Mouse (Mus musculus) liver, adult (tissue): ENCODE measurements at regions not wholly inside any gene's neighbourhood (a gene's known extent, or its start where the extent isn't known, plus 50 kb on each side); places are given as distances from the start of the nearest gene placed in this dataset.

Experiments used
- GATA4 ChIP-seq: IDR thresholded peaks from 2 replicates; pipeline ENCODE4 v1.6.1; 2014; ENCODE audit warnings: mild to moderate bottlenecking, low read length; ENCODE audit not compliant: insufficient replicate concordance

- TF ChIP-seq GATA4: no peak
Measured at GRCm38 (mm10) chr15:68536055-68536325, 2035.3 kb upstream of the Lrrc6 start.

DNA sequence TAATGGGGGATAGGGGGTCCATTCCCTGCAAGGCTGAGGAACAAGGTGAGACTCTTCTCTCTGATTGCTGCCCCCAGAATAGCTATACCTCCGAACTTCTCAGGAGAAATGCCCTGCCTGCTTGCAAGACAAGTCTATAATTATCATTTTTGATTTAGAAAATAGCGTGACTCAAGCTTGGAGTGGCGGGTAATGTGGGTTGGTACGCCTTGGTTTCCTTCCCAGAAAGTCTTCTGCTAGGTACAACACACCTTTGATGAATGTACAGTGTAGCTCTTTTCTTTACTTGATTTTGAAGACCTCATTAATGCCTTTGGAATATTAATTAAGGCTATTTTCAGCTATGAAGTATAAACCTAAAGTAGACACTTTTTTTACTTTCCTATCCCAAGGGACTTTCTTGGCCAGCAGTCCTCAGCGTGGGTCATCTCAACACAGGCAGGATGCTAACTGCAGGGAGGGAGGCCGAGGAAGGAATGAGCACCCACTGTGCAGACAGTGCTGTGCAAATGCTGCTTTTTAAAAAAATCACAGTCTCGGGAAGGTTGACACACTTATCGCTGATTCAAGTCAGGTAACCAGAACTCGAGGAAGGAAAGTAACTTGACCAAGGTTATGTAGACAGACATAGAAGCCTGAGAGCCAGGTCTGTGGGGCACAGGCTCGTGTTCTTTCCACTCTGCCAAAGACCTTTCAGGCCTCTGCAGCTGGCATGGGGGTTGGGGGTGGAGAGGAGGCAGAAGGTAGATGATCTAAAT is 2034.8 kb upstream of the Lrrc6 start:
- no peak for TF ChIP-seq GATA4

DNA sequence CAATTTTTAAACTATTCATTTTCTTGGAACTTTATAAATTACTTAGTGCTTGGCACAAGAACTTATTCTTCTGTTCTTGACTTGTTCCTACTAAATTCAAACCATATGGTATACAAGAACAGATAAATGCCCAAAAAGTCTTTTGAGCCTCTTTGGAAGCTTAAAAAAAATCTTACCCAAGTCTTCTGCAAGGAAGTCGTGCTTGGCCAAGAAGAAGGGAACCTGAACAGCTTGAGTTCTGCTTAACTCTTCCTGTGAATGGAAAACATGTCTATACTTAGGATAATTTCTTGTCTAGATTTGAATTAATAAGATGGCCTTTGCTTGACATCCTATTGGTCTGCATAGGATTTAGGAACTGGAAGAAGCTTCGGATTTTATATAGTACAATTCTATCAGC is 2020.0 kb upstream of the Lrrc6 start:
- no peak for TF ChIP-seq GATA4

DNA sequence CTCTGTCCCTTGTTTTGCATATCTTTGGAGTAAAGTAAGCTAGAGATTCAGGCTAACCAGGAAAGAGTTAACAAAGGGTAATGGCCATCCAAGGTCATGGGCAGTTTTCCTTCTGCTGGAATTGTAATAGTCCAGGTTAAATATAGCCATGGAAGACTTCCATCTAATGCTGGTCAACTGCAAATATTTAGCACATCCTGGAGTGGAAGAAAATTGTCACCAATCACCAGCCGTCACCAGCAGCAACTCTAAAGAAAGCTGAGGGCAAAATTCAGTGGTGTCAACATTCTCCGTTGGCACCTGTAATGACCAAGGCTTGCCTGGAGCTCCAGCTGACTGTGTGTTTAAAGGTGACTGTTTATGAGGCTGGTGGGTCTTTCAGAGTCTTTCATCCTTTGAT is 2011.7 kb upstream of the Lrrc6 start:
- no peak for TF ChIP-seq GATA4

DNA sequence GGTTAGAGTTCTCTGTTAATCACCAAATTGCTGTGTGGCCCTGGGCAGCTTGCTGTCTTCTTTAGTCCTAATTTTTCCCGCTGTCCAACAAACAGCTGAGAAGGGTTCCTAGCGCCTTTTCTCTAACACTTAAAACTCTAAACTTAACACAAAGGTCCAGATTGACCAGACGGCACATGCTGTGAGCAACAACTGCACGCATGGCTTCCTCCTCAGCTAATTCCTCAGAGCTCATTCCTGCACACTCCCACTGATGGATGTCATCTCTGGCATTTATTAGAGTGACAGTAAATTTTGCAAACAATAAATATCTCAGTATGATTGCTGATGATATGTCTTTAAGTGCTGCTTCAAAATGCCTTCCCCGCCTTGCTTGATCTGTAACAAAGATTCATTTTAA is 2007.5 kb upstream of the Lrrc6 start:
- no peak for TF ChIP-seq GATA4

DNA sequence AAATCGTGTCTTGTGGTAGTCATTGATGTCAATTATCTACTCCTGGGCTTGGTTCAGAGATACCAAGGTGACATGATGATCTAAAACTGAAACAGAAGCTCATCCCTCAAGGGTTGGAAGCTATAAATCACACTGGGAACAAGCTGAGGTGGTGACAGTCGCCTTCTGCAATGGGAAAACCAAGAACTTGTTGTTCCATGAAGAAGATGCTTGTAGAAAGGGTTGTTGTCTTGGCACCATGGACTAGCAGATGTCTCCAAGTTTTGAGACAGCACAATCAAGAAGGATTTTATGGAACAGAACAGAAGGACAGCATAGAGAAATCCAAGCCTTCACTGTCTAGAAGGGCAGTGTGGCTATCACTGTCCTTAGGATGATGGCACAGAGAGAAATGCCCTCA is 2005.4 kb upstream of the Lrrc6 start:
- no peak for TF ChIP-seq GATA4

- TF ChIP-seq GATA4: no peak
Measured at GRCm38 (mm10) chr15:68496438-68496837, 1995.7 kb upstream of the Lrrc6 start.

- no peak for TF ChIP-seq GATA4
Measured at GRCm38 (mm10) chr15:68484789-68485188, 1984.1 kb upstream of the Lrrc6 start.

GRCm38 (mm10) chr15:68477745-68478144 is 1977.0 kb upstream of the Lrrc6 start:
- no peak for TF ChIP-seq GATA4

DNA sequence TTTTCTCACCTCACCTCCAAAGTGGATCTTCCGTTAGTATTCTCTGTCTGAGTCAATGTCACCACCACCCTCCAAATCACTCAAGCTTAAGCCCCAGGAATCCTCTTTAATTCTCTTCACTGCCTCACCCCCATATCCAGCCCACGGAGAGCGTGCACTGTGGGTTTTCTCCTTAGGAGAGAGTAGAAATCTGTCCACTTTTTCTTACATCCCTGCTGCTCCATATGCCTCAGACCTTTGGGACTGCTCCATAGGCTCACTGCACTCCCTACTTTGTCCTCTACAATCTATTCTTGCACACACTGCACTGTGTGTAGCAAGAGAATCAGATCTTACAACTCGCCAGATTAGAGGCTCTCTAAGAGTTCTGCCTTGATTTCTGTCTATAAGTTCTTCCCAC is 1971.2 kb upstream of the Lrrc6 start:
- no peak for TF ChIP-seq GATA4

GRCm38 (mm10) chr15:68462851-68463250 is 1962.1 kb upstream of the Lrrc6 start:
- TF ChIP-seq GATA4: no peak

- no peak for TF ChIP-seq GATA4
Measured at GRCm38 (mm10) chr15:68457239-68457638, 1956.5 kb upstream of the Lrrc6 start.

- TF ChIP-seq GATA4: no peak
Measured at GRCm38 (mm10) chr15:68451971-68452370, 1951.3 kb upstream of the Lrrc6 start.

DNA sequence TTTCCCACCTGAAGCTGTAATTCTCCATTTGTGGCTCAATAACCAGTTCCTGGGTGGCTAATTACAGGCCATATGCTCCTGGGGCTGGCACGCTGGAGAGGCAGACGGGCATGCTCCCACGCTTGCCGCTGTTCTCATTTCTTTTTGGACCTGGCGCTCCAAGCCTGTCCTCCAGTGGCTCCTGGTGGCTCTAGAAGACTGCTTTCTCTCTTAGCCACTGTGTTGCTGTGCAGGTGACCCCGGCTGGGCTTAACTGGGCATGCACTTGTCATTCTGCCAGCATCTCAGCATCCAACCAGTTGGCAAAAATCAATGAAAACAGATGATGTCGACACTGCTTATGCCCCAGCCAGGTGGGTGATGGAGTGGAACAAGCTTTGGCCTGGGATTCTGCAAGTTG is 1944.6 kb upstream of the Lrrc6 start:
- no peak for TF ChIP-seq GATA4

DNA sequence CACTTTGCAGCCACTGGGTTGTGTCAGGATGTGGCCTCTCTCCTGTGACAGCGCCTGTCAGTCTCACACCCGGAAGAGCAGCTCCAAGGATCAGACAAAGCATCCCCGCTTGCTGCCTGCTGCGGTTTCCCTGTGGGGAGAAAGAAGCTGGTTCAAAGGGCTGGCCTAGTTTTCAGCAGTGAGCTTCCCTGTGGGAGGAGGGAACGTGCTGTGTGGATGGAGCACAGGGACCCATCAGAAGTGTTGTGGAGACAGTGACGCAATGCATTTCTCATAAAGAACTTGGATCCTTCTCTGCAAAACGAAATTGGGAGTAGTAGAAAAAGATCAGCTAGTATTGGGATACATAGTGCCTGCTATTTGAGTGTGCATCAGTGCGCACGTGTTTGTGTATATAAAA is 1939.9 kb upstream of the Lrrc6 start:
- TF ChIP-seq GATA4: no peak

DNA sequence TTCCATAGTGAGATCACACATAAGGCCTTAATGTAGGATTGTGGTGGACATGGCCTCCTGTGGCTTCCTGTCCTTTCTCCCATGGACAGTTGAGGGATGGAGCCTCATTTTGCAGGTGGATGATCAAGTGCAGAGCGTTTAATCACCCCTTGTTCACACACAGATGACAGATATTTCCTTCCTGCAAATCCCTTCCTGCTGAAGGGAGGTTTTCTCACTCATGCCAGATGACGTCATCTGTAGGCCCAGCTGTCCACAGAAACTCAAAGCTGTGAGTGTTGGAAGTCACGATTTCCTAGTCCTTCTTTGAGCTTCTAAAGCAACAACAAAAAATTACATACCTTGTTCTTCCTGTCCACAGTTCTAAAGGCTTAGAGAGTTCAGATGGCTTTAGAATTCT is 1935.3 kb upstream of the Lrrc6 start:
- TF ChIP-seq GATA4: no peak

GRCm38 (mm10) chr15:68431251-68431650 is 1930.5 kb upstream of the Lrrc6 start:
- no peak for TF ChIP-seq GATA4
